ENCODE assay signal across 25 mouse cellular contexts in the genomic region with DNA sequence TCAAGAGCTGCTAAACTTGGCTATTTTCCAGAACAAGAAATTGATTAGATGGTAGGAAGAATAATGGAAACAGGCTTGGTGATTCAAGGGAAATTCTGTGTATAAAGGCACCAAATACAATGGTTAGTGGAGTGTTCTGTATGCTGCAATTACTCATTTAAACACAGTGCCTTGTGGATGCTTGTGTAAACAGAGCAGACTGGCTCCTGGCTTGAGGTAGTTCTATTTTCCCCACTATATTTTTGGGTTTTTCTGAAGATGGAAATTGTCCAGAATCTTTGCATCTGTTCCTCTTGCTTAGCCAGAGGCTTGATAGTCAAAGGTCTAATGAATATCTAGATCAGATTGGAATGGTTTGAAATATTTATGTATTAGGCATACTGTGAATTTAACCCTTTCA.
DNase-seq lines count a peak whose midpoint lies in the region; ATAC-seq lines count a peak whose summit lies in the region.
"Had no signal": no experiment of that assay in that cellular context is flagged by ENCODE, and none has a peak within 500 bp of the region (broad histone marks: within the 10 kb centered on the region; RNA-seq: fewer than 3 reads in every experiment).

No protein-coding gene starts in this region.

- peaks cover 4% of the 10 kb centered on the region; the same call in 1 of the 2 replicates for H3K4me1 ChIP-seq in forebrain, embryonic 16.5 days (replicated peaks; ENCODE audit: control insufficient read depth, insufficient read depth, low read length)
- H3K4me1 ChIP-seq in forebrain, embryonic 13.5 days = peaks cover 16% of the 10 kb centered on the region
- no peaks in the 10 kb centered on the region for H3K4me1 ChIP-seq in midbrain, embryonic 14.5 days (ENCODE audit: control insufficient read depth, insufficient read depth, low read length)
- H3K4me1 ChIP-seq in midbrain, embryonic 16.5 days (ENCODE audit: control insufficient read depth, insufficient read depth, low read length) = no peaks in the 10 kb centered on the region
- H3K4me1 ChIP-seq in kidney, embryonic 14.5 days (ENCODE audit: control insufficient read depth, insufficient read depth, low read length) = no peaks in the 10 kb centered on the region
- H3K4me1 ChIP-seq: heart, embryonic 12.5 days; heart, embryonic 15.5 days; hindbrain, embryonic 10.5 days; hindbrain, embryonic 13.5 days; intestine, embryonic 15.5 days had no signal

- no peak overlapping the region for H3K4me2 ChIP-seq in forebrain, embryonic 16.5 days (ENCODE audit: low read length)
- no peak overlapping the region for H3K4me2 ChIP-seq in forebrain, embryonic 13.5 days
- no peak overlapping the region for H3K4me2 ChIP-seq in midbrain, embryonic 14.5 days (ENCODE audit: low read length)
- H3K4me2 ChIP-seq in midbrain, embryonic 16.5 days (ENCODE audit: low read length) = no peak overlapping the region
- no peak overlapping the region for H3K4me2 ChIP-seq in kidney, embryonic 14.5 days (replicated peaks; ENCODE audit: low read depth, low read length)
- H3K4me2 ChIP-seq: heart, embryonic 12.5 days; heart, embryonic 15.5 days; hindbrain, embryonic 13.5 days; intestine, embryonic 15.5 days had no signal

- peak; percentile 65 for ATAC-seq in forebrain, embryonic 16.5 days
- ATAC-seq in forebrain, embryonic 13.5 days = no peak
- ATAC-seq in midbrain, embryonic 14.5 days (ENCODE audit: low FRiP score, low TSS enrichment) = no peak
- ATAC-seq in midbrain, embryonic 16.5 days = no peak
- no peak for ATAC-seq in kidney, embryonic 14.5 days (ENCODE audit: low FRiP score, low TSS enrichment)
- ATAC-seq: hindbrain, embryonic 16.5 days; intestine, embryonic 15.5 days; Patski had no signal

- H3K36me3 ChIP-seq in forebrain, embryonic 16.5 days (ENCODE audit: control insufficient read depth, insufficient read depth) = no peaks in the 10 kb centered on the region
- H3K36me3 ChIP-seq in forebrain, embryonic 13.5 days (ENCODE audit: poor library complexity, severe bottlenecking) = no peaks in the 10 kb centered on the region
- H3K36me3 ChIP-seq in midbrain, embryonic 14.5 days (ENCODE audit: control insufficient read depth, insufficient read depth, low read length) = no peaks in the 10 kb centered on the region
- no peaks in the 10 kb centered on the region for H3K36me3 ChIP-seq in midbrain, embryonic 16.5 days (ENCODE audit: control insufficient read depth, insufficient read depth, low read length)
- no peaks in the 10 kb centered on the region for H3K36me3 ChIP-seq in kidney, embryonic 14.5 days (ENCODE audit: control insufficient read depth, insufficient read depth, low read length)
- H3K36me3 ChIP-seq: G1E; heart, embryonic 12.5 days; heart, embryonic 15.5 days; hindbrain, embryonic 10.5 days; hindbrain, embryonic 13.5 days; intestine, embryonic 15.5 days had no signal

- no peak overlapping the region for H3K9ac ChIP-seq in forebrain, embryonic 16.5 days (replicated peaks; ENCODE audit: low read depth, low read length)
- no peak overlapping the region for H3K9ac ChIP-seq in forebrain, embryonic 13.5 days
- no peak overlapping the region for H3K9ac ChIP-seq in midbrain, embryonic 14.5 days (replicated peaks; ENCODE audit: low read length)
- no peak overlapping the region for H3K9ac ChIP-seq in midbrain, embryonic 16.5 days (ENCODE audit: low read depth, low read length)
- no peak overlapping the region for H3K9ac ChIP-seq in kidney, embryonic 14.5 days (ENCODE audit: low read depth, low read length)
- H3K9ac ChIP-seq: heart, embryonic 12.5 days; heart, embryonic 15.5 days; hindbrain, embryonic 13.5 days; intestine, embryonic 15.5 days had no signal

- no peaks in the 10 kb centered on the region for H3K27me3 ChIP-seq in forebrain, embryonic 16.5 days (replicated peaks; ENCODE audit: control insufficient read depth, insufficient read depth, low read length)
- no peaks in the 10 kb centered on the region for H3K27me3 ChIP-seq in forebrain, embryonic 13.5 days
- H3K27me3 ChIP-seq in midbrain, embryonic 14.5 days (ENCODE audit: control insufficient read depth, insufficient read depth, low read length) = no peaks in the 10 kb centered on the region
- no peaks in the 10 kb centered on the region for H3K27me3 ChIP-seq in midbrain, embryonic 16.5 days (ENCODE audit: control insufficient read depth, insufficient read depth, low read depth, low read length)
- H3K27me3 ChIP-seq in kidney, embryonic 14.5 days (ENCODE audit: control insufficient read depth, insufficient read depth, low read length) = no peaks in the 10 kb centered on the region
- H3K27me3 ChIP-seq: CH12.LX; heart, embryonic 12.5 days; heart, embryonic 15.5 days; hindbrain, embryonic 13.5 days; intestine, embryonic 15.5 days; Patski had no signal

- peak; percentile 38 for DNase-seq in cerebellum, adult 9-10 months
- no peak for DNase-seq in cerebellum, adult 11-12 months
- DNase-seq in midbrain, embryonic 14.5 days = peak; percentile 11
- DNase-seq: adrenal gland, postnatal 10 days; adrenal gland, postnatal 36 days; B cell, adult 2 months; cerebellum, postnatal 10 days; gastrocnemius, postnatal 25 days; heart, adult 18-20 months; heart, postnatal 10 days; heart, postnatal 36 days; kidney, adult 11 months had no signal

- H3K9me3 ChIP-seq in forebrain, embryonic 16.5 days (ENCODE audit: control insufficient read depth, low read length) = no peaks in the 10 kb centered on the region
- H3K9me3 ChIP-seq in forebrain, embryonic 13.5 days (replicated peaks) = no peaks in the 10 kb centered on the region
- H3K9me3 ChIP-seq in midbrain, embryonic 14.5 days (ENCODE audit: control insufficient read depth, low read length) = no peaks in the 10 kb centered on the region
- H3K9me3 ChIP-seq in midbrain, embryonic 16.5 days (replicated peaks; ENCODE audit: control insufficient read depth, low read length, poor library complexity, severe bottlenecking) = no peaks in the 10 kb centered on the region
- H3K9me3 ChIP-seq in kidney, embryonic 14.5 days (ENCODE audit: control insufficient read depth, low read length) = no peaks in the 10 kb centered on the region
- H3K9me3 ChIP-seq: G1E; heart, embryonic 12.5 days; heart, embryonic 15.5 days; hindbrain, embryonic 10.5 days; hindbrain, embryonic 13.5 days; intestine, embryonic 15.5 days had no signal

- H3K4me3 ChIP-seq in forebrain, embryonic 16.5 days (replicated peaks; ENCODE audit: low read length) = no peak overlapping the region
- H3K4me3 ChIP-seq in forebrain, embryonic 13.5 days = no peak overlapping the region
- H3K4me3 ChIP-seq in midbrain, embryonic 14.5 days (replicated peaks; ENCODE audit: low read depth, low read length) = no peak overlapping the region
- no peak overlapping the region for H3K4me3 ChIP-seq in midbrain, embryonic 16.5 days (ENCODE audit: low read depth, low read length)
- no peak overlapping the region for H3K4me3 ChIP-seq in kidney, embryonic 14.5 days (ENCODE audit: low read length)
- H3K4me3 ChIP-seq: heart, embryonic 12.5 days; heart, embryonic 15.5 days; hindbrain, embryonic 10.5 days; hindbrain, embryonic 13.5 days; intestine, embryonic 15.5 days had no signal

- no peak overlapping the region for H3K27ac ChIP-seq in forebrain, embryonic 16.5 days (ENCODE audit: low read length)
- no peak overlapping the region for H3K27ac ChIP-seq in forebrain, embryonic 13.5 days
- no peak overlapping the region for H3K27ac ChIP-seq in midbrain, embryonic 14.5 days (replicated peaks; ENCODE audit: low read depth, low read length)
- H3K27ac ChIP-seq in midbrain, embryonic 16.5 days (ENCODE audit: low read length) = no peak overlapping the region
- H3K27ac ChIP-seq in kidney, embryonic 14.5 days (ENCODE audit: low read depth, low read length) = no peak overlapping the region
- H3K27ac ChIP-seq: heart, embryonic 15.5 days; hindbrain, embryonic 10.5 days; hindbrain, embryonic 13.5 days; intestine, embryonic 15.5 days had no signal
